Mouse (Mus musculus): ENCODE results near the gene Lzts2. TPM values are rescaled to one million over a fixed set of nuclear protein-coding genes. Genes with fewer than 3 reads are reported as not detected.

Gene Lzts2
- total RNA-seq, 2 experiments from 2014 or later, result 70.6 to 72.7 TPM

DNA sequence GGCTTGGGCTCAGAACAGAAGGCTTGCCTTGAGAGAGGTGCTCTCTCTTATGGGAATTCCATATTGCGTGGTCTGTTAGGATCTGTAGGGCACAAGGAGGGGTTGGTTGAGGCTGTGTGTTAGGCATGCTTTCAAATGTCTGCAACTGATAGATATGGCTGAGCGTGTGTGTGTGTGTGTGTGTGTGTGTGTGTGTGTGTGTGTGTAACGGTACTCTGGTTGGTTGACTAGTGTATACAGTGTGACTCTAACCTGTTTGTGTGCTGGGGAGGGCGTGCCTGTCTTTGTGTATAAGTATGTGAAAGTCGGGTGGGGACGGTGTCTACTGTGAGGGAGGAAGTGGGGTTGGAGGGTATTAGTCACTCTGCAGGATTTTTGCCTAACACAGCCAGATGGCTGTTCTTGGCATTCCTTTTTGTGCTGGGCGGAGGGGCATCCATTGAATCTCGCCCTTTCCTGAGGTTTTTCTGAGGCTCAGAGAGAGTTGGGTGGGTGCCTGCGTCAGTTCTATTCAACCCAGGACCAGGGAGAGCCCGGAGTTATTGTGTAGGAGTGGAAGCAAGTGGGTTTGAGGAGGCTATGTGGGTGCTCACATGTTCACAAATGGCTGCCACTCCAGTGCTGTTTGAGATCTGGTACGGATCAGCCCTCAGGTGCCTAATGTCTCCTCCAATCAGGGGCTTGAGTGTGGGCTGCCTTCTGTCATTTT lies 33.9 kb downstream of the Lzts2 start:
- DNase-seq (ENCODE audit: low spot score in 2 of 2), result no peak

DNA sequence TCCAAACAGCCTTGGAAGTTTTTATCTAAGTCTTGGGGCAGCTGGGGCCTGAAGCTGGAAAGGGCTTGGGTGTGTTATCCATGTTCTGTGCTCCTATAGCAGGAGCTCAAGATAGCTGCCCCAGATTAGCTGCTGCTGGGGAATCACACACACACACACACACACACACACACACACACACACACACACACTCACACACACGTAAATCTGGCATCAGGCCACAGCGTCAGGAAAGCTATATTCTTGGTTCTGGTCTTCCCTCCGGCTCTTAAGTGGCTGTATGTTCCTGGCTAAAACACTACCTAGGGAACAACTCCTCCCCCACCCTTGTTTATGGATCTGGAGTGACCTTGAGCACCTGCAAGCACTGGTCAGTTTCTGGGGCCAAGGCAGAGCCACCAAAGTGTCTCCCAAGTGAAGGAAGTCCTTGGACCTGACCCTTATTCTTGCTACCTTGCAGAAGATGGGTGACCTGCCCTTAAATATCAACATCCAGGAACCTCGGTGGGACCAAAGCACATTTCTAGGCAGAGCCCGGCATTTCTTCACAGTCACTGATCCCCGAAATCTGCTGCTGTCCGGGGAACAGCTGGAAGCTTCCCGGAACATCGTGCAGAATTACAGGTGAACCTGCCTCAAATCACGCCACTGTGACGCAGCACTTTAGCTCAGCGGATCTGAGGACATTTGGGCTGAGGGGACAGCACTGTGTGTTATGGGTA lies 34.6 kb downstream of the Lzts2 start:
- DNase-seq (ENCODE audit: low spot score in 2 of 2), result no peak

DNA sequence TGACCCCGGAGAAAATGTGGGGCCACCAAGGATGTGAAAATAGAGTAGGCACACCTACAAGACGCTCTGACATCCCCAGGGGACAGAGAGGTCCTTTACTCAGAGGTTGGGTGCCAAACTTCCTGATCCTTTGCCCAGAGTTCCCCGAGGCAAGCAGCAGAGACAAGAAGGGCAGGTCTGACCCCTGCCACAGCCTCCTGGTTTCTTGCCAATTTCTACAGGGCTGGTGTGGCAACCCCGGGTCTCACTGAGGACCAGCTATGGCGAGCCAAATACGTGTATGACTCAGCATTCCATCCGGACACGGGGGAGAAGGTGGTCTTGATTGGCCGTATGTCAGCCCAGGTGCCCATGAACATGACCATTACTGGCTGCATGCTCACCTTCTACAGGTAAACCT lies 35.3 kb downstream of the Lzts2 start:
- DNase-seq (ENCODE audit: low spot score in 2 of 2), result no peak

DNA sequence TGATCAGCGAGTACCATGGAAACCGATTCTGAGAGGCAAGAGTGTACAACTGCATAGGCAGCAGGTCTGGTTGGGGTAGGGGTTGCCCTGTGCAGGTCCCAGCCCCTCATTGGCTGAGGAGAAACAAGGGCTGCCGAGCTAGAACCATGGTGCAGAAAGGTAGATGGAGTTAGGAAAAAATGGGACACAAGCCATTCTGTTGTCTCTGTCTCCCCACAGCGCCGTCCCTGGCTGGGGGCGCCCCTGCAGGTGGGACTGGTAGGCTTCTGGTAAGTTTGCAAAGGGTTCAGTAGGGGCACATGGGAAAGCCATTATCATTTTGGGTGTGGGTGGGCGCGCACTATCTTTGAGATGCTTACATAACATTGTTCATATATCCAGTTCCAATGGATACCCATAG lies 39.2 kb downstream of the Lzts2 start:
- DNase-seq (ENCODE audit: low spot score in 2 of 2), result no peak

DNA sequence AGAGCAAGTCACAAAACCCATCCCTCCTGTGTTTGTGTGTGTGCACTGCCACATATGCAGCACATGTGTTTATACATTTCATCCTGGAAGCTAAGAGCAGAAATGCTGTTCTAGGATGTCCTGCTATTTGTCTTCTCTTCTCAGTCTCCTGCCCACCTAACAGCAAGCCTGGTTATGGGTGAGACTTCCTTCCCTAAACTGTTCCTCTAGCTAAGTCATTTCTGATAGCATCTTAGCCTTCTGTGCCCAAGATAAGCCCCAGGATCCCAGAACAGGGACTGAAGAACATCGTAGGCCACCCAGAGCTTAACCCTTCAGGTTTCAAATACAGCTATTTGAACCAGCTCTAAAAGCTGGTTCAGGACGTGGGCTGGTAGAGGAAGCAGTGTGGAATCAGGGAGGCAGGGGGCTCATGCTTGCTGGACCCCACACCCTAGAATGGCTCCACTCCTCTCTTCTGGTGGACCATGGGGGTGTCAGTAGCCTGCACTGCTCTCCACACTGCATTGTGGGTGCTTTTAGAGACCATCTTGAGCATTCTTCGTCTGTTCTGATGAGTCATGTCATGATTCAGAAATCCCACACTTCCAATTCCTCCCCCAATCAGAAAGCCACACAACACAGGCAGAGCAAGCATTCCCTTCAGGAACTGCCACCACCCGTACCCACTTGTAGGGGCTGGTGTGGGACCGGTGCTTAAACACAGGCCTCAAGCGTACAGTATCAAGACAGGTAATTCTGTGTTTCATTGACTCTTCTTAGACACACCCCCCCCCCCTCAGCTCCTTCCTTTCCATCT lies 40.9 kb downstream of the Lzts2 start:
- no peak for DNase-seq (ENCODE audit: low spot score in 2 of 2)

DNA sequence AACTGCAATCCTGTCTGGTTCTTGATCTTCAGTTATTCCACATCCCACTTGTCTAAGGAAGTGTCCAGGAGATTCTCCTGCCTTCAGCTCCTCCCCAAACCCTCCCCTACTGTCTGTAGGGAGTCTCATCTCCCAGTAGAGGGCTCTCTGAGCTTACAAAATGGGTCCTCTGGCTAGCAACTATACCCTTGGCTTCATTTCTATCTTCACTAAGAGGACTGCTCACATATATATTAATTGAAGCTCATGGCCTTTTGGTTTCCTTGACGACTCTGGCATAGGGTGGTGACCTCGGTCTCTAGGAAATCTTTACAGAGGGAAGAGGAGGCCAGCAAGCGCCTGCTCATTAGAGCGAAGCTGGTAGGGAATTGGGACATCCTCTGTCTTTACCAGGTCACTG lies 42.1 kb downstream of the Lzts2 start:
- no peak for DNase-seq (ENCODE audit: low spot score in 2 of 2)

DNA sequence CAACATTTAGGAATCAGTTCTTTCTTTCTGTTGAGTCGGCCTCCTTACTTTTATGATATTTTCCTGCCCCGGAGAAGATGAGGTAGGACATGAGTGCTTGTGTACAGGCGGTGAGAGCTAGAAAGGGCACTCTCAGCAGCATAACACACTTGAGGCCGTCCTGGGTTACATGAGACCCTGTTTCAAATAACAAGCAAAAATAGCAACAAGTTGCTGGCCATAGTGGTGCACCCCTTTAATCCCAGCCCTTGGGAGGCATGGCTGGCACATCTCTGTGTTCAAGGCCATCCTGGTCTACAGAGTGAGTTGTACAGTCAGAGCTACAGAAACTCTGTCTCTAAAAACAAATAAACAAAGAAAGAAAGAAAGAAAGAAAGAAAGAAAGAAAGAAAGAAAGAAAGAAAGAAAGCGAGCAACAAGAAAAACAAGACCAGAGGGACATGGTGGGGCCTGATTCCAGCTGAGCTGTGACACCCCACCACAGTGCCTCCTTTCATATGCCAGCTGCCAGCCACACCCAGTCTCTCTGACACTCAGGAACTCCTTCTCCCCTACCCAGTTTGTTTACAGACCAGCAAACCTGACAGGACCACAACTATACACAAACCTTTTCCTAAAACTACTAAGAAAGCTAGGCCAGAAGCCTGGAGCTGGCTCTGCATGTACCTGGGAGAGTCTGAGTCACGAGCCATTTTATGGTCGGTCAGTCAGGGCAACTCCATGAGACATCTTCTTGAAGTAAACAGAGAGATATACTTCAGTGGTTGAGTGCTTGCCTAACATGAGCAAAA lies 42.9 kb downstream of the Lzts2 start:
- no peak for DNase-seq (ENCODE audit: low spot score in 2 of 2)

DNA sequence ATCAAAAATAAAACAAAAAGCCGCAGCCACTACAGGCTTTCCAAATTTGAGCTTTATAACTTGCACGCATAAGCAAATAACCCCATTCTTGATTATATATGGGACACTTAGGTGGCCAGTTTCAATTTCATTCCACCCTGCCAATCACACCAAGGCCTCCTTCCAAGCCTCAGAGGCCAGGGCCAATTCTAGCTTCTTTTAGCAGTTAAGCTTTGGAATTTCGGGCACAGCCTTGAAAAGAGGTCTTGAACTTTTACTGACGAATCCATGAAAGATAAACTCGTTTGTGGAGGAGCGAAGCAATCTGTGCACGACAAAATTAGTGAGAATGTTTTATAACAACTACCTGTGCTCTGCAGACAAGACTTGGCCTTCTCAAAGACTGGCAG lies 43.5 kb downstream of the Lzts2 start:
- DNase-seq (ENCODE audit: low spot score in 2 of 2), result no peak

DNA sequence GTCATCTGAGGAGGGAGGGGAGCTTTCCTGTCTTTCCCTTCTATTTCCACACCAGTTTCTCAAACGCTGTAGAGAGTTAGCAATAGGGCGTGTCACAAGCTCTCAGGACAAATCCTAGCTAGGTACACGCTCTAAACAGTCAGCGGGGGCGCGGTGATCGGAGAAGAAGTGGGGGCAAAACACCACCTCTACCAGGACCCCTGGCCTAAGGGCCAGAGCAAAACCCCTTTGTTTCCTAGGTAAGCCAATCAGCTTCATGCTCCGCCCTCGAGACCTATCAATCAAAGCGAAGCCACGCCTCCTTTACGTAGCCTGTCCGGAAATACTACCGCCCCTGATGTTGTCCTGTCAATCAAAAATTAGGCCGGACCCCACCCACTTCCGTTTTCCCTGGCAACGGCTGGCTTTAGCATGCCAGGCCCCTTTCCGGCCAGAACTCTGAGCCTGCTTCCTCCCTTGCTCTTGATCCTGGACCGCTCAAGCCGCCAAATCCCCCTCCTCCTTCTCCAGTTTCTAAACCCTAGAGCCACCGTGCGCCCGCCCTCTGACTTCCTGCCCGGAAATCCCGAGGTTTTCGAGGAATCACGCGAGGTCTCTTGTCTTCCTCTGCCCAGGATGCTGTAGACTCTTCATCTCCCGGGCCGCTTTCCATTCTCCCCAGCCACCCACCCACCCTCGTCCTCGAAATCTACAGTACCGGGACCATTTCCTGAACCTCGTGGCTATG lies 44.1 kb downstream of the Lzts2 start:
- DNase-seq (ENCODE audit: low spot score in 2 of 2), result peak; percentile 82 to 84

DNA sequence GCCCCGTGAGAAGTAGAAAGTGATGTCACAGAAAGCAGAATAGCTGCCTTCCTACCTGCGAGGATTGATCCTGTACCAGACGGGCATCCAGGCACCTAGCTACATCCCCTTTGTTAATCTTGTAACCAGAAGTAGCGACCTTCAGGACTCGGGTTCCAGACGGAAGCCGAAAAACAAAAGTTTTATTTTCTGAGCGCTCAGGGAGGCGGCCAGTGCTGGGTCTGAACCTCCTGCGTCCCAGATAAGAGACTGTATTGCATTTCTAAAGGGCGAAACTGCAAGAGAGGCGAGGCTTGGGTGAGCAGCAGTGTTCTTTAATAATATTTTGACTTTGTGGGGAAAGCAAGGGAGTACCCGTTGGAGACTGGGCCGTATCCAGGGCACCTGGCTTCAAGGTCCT lies 44.6 kb downstream of the Lzts2 start:
- DNase-seq (ENCODE audit: low spot score in 2 of 2), result no peak

DNA sequence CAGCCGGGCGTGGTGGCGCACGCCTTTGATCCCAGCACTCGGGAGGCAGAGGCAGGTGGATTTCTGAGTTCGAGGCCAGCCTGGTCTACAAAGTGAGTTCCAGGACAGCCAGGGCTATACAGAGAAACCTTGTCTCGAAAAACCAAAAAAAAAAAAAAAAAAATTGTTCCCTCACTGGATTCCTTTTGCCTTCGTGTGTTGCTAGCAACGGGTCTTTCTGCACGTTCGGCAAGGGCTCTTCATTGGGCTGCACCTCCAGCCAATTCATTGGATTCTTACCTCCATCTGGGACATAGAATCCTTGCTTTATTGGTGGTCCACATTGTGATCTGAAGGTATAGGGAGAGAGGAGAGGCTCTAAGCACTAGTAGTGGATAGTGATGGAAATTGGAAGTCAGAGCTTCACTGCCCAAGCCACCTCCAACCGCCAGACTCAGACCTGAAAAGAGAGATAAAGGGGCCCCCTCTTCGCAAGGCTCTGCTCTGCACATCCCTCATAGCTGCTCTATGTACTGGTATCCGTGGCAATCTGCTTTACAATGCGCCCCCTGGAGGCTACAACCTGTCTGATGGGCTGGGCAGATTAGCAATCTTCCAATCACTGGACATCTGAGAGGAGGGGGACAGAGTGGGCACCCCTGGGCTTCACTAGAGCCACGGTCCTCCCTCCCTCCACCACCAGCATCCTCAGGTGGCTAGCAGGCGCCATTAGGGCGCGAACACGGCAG lies 49.5 kb downstream of the Lzts2 start:
- DNase-seq (ENCODE audit: low spot score in 2 of 2), result peak; percentile 68 to 72

DNA sequence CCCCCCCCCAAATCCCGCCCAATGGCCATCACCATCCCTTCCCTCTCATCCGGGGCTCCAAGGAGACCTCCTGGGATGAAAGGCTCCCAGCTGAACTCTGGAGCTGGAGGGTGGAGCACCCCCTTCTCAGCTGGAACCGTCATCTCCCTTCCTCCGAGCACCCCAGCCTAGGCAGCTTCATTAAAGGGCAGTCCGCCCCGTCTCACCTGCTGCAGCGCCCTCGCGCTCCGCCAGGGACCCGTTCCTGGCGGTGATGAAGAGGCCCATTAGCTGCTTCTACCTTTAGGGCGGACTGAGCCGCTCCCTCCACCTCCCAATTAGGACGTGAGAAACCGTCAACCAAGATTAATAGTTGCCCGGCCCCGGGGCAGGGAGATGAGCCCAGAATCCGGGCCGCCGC lies 51.0 kb downstream of the Lzts2 start:
- DNase-seq (ENCODE audit: low spot score in 2 of 2), result no peak

DNA sequence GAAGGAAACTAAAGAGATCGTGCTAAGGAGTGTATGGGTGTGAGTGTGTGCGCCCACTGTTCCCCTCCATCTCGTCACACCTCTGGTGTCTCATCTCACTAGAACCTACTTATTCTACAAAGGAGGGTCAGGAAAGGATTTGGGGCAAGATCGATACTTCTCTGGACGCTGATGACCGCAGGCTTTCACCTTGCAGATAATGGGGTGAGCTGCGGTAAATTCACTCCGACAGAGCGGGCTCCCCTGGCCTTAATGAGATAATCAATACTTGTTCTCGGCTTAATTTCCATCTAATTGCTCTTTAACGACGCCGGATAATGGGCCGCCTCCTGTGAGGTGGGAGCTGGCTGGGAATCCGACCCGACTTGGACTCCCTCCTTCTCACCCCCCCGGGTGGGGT lies 53.0 kb downstream of the Lzts2 start:
- DNase-seq (ENCODE audit: low spot score in 2 of 2), result no peak

DNA sequence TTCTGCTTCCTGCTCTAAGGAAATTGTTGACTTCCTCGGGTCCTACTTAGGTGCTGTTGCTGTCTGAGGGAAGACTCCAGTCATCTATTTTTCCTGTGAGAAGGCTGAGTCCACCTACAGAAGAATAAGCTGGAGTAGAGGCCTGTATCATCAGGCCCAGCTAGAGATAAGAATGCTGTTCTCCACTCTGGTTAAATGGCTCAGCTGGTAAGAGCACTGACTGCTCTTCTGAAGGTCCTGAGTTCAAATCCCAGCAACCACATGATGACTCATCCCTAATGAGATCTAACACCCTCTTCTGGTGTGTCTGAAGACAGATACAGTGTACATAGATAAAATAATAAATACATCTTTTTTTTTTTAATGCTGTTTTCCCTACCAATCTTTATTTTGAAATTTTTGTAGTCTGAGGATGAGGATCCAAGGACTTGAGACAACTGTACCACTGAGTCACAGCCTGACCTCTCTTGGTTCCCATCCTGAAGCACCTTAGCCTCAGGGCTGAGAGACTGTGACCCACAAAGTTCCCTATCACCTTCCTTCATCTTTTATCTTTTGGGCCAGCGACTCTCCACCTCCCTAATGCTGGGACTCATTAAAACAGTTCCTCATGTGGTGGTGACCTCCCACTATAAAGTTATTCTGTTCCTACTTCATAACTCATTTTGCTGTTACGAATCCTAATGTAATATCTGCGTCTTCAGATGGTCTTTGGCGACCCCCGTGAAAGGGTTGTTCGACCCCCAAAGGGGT lies 53.7 kb downstream of the Lzts2 start:
- DNase-seq (ENCODE audit: low spot score in 2 of 2), result no peak

DNA sequence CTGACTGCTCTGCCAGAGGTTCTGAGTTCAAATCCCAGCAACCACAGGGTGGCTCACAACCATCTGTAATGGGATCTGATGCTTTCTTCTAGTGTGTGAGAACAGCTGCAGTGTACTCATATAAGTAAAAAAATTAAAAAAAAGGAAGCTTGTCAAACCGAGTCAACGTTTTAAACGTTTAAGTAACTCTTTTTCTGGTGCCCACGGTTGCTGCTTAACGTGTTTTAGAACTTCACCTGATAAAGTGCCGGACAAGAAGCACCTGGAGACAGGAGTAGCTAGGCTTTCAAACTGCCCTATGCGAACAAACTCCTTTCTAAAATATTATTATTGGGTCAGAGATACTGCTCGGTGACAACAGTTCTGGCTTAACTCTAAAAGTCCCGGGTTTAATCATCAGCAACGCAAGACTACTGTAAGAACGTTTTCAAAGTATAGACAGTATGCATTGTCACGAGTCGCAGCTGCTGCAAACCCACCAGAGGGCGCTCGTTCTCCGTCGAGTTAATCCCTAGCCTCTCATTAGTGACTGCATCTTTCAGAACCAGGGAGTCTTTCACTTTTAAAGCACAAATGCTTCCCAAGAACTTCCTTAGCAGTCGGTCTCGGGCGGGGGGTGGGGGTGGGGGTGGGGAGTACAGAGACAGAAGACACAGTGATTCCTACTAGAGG lies 59.8 kb downstream of the Lzts2 start:
- DNase-seq (ENCODE audit: low spot score in 2 of 2), result peak; percentile 81 to 93

DNA sequence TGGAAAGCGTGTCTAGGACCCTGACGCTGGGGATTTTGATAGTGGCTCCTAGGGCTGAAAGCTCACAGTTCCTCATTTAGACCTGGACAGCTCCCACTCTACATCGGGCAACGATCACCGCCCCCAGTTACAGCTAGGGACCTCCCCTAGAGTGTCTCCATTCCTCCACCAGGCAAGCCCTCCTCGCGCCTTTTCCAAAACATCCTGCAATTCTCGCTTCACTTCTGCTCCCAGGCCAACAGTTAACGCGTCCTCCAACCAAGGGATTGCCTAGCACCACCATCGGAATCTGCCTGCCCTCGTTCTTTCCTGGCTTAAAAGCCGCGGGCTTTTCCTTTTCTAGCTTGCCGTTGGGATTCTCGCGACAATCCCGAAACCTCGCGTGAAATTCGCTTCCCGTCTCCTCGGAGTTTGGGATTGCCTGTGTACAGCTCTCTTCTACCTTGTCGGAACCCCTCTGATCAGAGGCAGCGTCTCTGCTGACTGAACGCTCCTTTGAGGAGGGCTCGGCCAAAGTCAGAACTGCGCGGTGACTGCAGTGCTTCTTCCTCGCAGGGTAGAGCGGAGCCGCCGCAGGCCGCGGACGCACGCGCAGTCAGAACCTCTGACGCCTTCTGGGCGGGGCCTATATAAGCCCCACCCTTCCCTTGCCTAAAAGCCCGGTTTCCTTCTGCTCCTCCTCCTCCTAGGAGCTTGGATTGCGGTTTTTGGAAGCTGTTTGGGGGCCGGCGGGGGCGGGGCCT lies 60.5 kb downstream of the Lzts2 start, which contains the start of gene Kazald1:
Kazald1 (plus strand) TSS at position 662 of the 743 bp plus-strand sequence.
- DNase-seq (ENCODE audit: low spot score in 2 of 2), result peak; percentile 96 to 98

DNA sequence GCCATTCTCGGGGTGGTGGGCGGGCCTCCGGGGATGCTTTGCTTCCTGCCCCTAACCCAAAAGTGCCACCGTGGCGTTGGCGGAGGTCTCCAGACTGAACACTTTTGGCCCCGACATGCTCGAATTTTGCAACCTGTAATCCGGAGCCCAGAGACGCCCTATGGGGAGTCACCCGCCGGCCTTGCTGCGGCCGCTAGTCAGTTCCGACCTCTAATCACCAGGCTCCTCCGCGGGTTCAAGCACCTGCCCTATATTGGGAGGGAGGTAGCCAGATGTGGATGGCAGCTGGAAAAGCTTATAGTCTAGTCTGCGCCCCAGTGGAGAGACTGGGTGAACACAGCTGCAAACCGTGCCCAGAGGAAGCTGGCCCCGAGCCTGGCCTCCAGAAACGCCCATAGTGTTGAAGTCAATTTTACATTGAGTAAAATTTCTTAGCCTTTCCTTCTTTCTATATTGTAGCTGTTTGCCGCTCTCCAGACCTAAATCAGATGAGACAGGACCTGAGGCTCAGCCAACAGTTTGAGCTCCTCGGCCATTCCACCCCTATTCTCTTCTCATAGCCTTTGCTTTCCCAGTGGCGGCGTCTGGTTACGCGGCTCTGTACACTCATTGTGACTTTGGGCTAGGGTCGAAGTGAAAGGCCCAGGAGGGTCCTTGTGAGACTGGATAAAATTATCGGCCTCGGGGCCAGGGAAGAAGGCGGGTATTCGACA lies 61.3 kb downstream of the Lzts2 start:
- no peak for DNase-seq (ENCODE audit: low spot score in 2 of 2)

Measured in adrenal gland, adult 18-20 months (tissue).